Comparison of ENCODE assay signal across 22 mouse cellular contexts in the genomic region with DNA sequence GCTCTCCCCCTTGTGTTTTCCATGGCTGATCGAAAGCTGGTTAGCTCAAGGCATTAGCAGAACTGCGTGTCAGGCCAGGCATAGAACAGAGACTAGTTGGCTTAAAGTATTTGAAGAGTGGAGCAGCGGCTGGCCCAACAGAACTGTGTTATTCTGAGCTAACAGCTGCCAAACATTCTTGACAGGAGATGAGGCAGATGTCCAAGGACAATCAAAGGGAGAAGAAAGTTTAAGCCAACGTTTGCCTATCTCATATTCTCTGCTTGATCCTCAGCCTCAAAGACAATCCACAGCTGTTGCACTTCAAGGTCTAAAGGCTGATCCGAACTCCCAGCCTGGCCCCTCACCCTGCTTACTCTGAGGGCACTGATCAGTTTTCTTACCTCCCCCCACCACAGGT.
A peak's percentile ranks its signal among the peaks of the same experiment; 100 is the strongest.
DNase-seq lines count a peak whose midpoint lies in the region; ATAC-seq and TF ChIP-seq lines count a peak whose summit lies in the region.
"Had no signal": no experiment of that assay in that cellular context is flagged by ENCODE, and none has a peak within 500 bp of the region (broad histone marks: within the 10 kb centered on the region; RNA-seq: fewer than 3 reads in every experiment).

No protein-coding gene starts in this region.

- H3K27me3 ChIP-seq in lung, embryonic 14.5 days (ENCODE audit: insufficient read depth, low read length): no peaks in the 10 kb centered on the region
- H3K27me3 ChIP-seq in lung, embryonic 16.5 days (ENCODE audit: control insufficient read depth, insufficient read depth, low read depth, low read length): no peaks in the 10 kb centered on the region
- no peaks in the 10 kb centered on the region for H3K27me3 ChIP-seq in myocyte (ENCODE audit: control insufficient read depth, insufficient read depth, insufficient read length)
- H3K27me3 ChIP-seq in hindbrain, postnatal 0 days (ENCODE audit: insufficient read depth, low read length): no peaks in the 10 kb centered on the region
- H3K27me3 ChIP-seq: CH12.LX; forebrain, embryonic 12.5 days; lung, embryonic 15.5 days; neural tube, embryonic 12.5 days; stomach, embryonic 15.5 days had no signal

- no peak for TF ChIP-seq POLR2A in lung, adult 2 months (IDR thresholded peaks at IDR 0.05; ENCODE audit: borderline replicate concordance, extremely low read depth, low read depth, low read length)
- no peak for TF ChIP-seq POLR2A in myocyte (IDR thresholded peaks at IDR 0.05; ENCODE audit: insufficient read length, low read depth)

- WGBS in lung, embryonic 14.5 days: 37% methylated on average over 5 of the region's 5 CpGs
- WGBS in lung, adult 2 months: 56% methylated on average over 5 of the region's 5 CpGs
- 41% methylated on average over 5 of the region's 5 CpGs for WGBS in lung, embryonic 16.5 days
- 65% methylated on average over 5 of the region's 5 CpGs for WGBS in hindbrain, postnatal 0 days

- intact Hi-C loops in heart, postnatal 10 days (cut with DNase I): no loop called here
- intact Hi-C loops in heart, postnatal 25 days (cut with DNase I): no loop called here

- no peak overlapping the region for H3ac ChIP-seq in myocyte (ENCODE audit: control insufficient read depth, insufficient read length)

- DNase-seq in heart, postnatal 10 days: peak; percentile 18 to 23
- DNase-seq in heart, postnatal 25 days (ENCODE audit: low spot score): no peak
- DNase-seq in lung, embryonic 14.5 days: peak; percentile 73
- no peak for DNase-seq in lung, adult 2 months
- no peak for DNase-seq in hindbrain, postnatal 0 days (ENCODE audit: low spot score)
- DNase-seq: adrenal gland, postnatal 25 days; cerebellum, adult 11 months; cerebellum, postnatal 25 days; embryo, embryonic 11 days; right cerebral cortex, postnatal 25 days had no signal

- no peaks in the 10 kb centered on the region for H3K9me3 ChIP-seq in lung, embryonic 14.5 days (ENCODE audit: low read depth, low read length)
- no peaks in the 10 kb centered on the region for H3K9me3 ChIP-seq in lung, embryonic 16.5 days (ENCODE audit: control insufficient read depth, low read length)
- H3K9me3 ChIP-seq in hindbrain, postnatal 0 days (ENCODE audit: low read length): no peaks in the 10 kb centered on the region
- H3K9me3 ChIP-seq: forebrain, embryonic 12.5 days; lung, embryonic 15.5 days; neural tube, embryonic 12.5 days; stomach, embryonic 15.5 days had no signal

- H3K36me3 ChIP-seq in lung, embryonic 14.5 days (ENCODE audit: insufficient read depth): no peaks in the 10 kb centered on the region
- no peaks in the 10 kb centered on the region for H3K36me3 ChIP-seq in lung, embryonic 16.5 days (ENCODE audit: control insufficient read depth, insufficient read depth, low read length)
- H3K36me3 ChIP-seq in myocyte (ENCODE audit: control insufficient read depth, insufficient read depth): no peaks in the 10 kb centered on the region
- no peaks in the 10 kb centered on the region for H3K36me3 ChIP-seq in hindbrain, postnatal 0 days (ENCODE audit: insufficient read depth, low read length)
- H3K36me3 ChIP-seq: forebrain, embryonic 12.5 days; lung, embryonic 15.5 days; midbrain, embryonic 10.5 days; neural tube, embryonic 12.5 days; stomach, embryonic 15.5 days had no signal

- ATAC-seq in lung, embryonic 14.5 days (ENCODE audit: insufficient read depth): peak; percentile 69; the same call in 1 of the 2 replicates
- peak; percentile 83 for ATAC-seq in lung, embryonic 16.5 days (ENCODE audit: low read depth)
- no peak for ATAC-seq in hindbrain, postnatal 0 days
- ATAC-seq: intestine, postnatal 0 days had no signal

- H3K4me3 ChIP-seq in lung, embryonic 14.5 days (ENCODE audit: low read depth, low read length): no peak overlapping the region
- H3K4me3 ChIP-seq in lung, adult 2 months (replicated peaks; ENCODE audit: extremely low read depth, low read depth, low read length): no peak overlapping the region
- H3K4me3 ChIP-seq in lung, embryonic 16.5 days (ENCODE audit: low read length): no peak overlapping the region
- no peak overlapping the region for H3K4me3 ChIP-seq in myocyte
- H3K4me3 ChIP-seq in hindbrain, postnatal 0 days (ENCODE audit: low read length): no peak overlapping the region
- H3K4me3 ChIP-seq: forebrain, embryonic 12.5 days; layer of hippocampus, adult 2 months; lung, embryonic 15.5 days; midbrain, embryonic 10.5 days; neural tube, embryonic 12.5 days; stomach, embryonic 15.5 days had no signal

- no peaks in the 10 kb centered on the region for H3K4me1 ChIP-seq in lung, embryonic 14.5 days (ENCODE audit: insufficient read depth)
- no peaks in the 10 kb centered on the region for H3K4me1 ChIP-seq in lung, adult 2 months (ENCODE audit: control insufficient read depth, insufficient read depth, low read length)
- H3K4me1 ChIP-seq in lung, embryonic 16.5 days (replicated peaks; ENCODE audit: control insufficient read depth, insufficient read depth, low read length): no peaks in the 10 kb centered on the region; the same call in 1 of the 2 replicates
- no peaks in the 10 kb centered on the region for H3K4me1 ChIP-seq in hindbrain, postnatal 0 days (ENCODE audit: insufficient read depth, low read length)
- H3K4me1 ChIP-seq: forebrain, embryonic 12.5 days; lung, embryonic 15.5 days; midbrain, embryonic 10.5 days; neural tube, embryonic 12.5 days; stomach, embryonic 15.5 days had no signal

- H3K79me2 ChIP-seq in myocyte (ENCODE audit: control insufficient read depth, insufficient read depth): no peaks in the 10 kb centered on the region

- no peak overlapping the region for H3K9ac ChIP-seq in lung, embryonic 14.5 days
- H3K9ac ChIP-seq in lung, embryonic 16.5 days (ENCODE audit: low read length): no peak overlapping the region
- no peak overlapping the region for H3K9ac ChIP-seq in hindbrain, postnatal 0 days (replicated peaks; ENCODE audit: low read length)
- H3K9ac ChIP-seq: forebrain, embryonic 12.5 days; hindbrain, embryonic 14.5 days; lung, embryonic 15.5 days; neural tube, embryonic 12.5 days; stomach, embryonic 15.5 days had no signal

- H3K4me2 ChIP-seq in lung, embryonic 14.5 days: no peak overlapping the region
- no peak overlapping the region for H3K4me2 ChIP-seq in lung, embryonic 16.5 days (ENCODE audit: low read depth, low read length)
- no peak overlapping the region for H3K4me2 ChIP-seq in myocyte (ENCODE audit: low read depth)
- H3K4me2 ChIP-seq in hindbrain, postnatal 0 days (ENCODE audit: low read depth, low read length): no peak overlapping the region
- H3K4me2 ChIP-seq: forebrain, embryonic 12.5 days; hindbrain, embryonic 14.5 days; liver, embryonic 11.5 days; lung, embryonic 15.5 days; neural tube, embryonic 12.5 days; stomach, embryonic 15.5 days had no signal

- no peak for TF ChIP-seq CTCF in lung, embryonic 14.5 days (IDR thresholded peaks at IDR 0.05; ENCODE audit: low read depth)
- no peak for TF ChIP-seq CTCF in lung, adult 2 months (IDR thresholded peaks at IDR 0.05; ENCODE audit: insufficient read depth, low read length)
- TF ChIP-seq CTCF in hindbrain, postnatal 0 days (IDR thresholded peaks at IDR 0.05; ENCODE audit: low read depth): no peak

- H3K27ac ChIP-seq in lung, embryonic 14.5 days (ENCODE audit: low read depth): no peak overlapping the region
- H3K27ac ChIP-seq in lung, embryonic 16.5 days (ENCODE audit: low read length): no peak overlapping the region; the same call in 1 of the 2 replicates
- H3K27ac ChIP-seq in hindbrain, postnatal 0 days: no peak overlapping the region
- H3K27ac ChIP-seq: forebrain, embryonic 12.5 days; hindbrain, embryonic 14.5 days; layer of hippocampus, adult 2 months; lung, embryonic 15.5 days; midbrain, embryonic 10.5 days; neural tube, embryonic 12.5 days; stomach, embryonic 15.5 days had no signal

TF ChIP-seq in myocyte, 11 proteins besides CTCF, POLR2A, EP300 and RAD21:
- TF ChIP-seq MYOD1 (IDR thresholded peaks at IDR 0.05; ENCODE audit: control insufficient read depth in 1 of 3, insufficient read length in 2 of 3, low read depth in 2 of 3): peak in 2 of 3 experiments; percentile 28 to 52
- peak in 2 of 3 experiments; percentile 2 to 51 for TF ChIP-seq MYOG (IDR thresholded peaks at IDR 0.05; ENCODE audit: control insufficient read depth in 1 of 3, insufficient read depth in 1 of 3, insufficient read length in 2 of 3, low read depth in 2 of 3)
- no peak for TF ChIP-seq TCF3 (IDR thresholded peaks at IDR 0.05; ENCODE audit: insufficient read length, low read depth)

Comparison
In these comparisons a context has a peak if more than half of its experiments do, and no peak if none do; other contexts are left out.
1. DNase-seq: peak in heart, postnatal 10 days (2 of 2) and lung, embryonic 14.5 days (single experiment); none in heart, postnatal 25 days (single experiment), lung, adult 2 months (single experiment) and hindbrain, postnatal 0 days (single experiment).